Mouse (Mus musculus): ENCODE measurements around the gene Rpl31. TPM values are rescaled to one million over a fixed set of nuclear protein-coding genes. Genes with fewer than 3 reads are reported as not detected.

The Rpl31 gene
- polyA plus RNA-seq, 1 experiment from 2014 or later, result 803 TPM

DNA sequence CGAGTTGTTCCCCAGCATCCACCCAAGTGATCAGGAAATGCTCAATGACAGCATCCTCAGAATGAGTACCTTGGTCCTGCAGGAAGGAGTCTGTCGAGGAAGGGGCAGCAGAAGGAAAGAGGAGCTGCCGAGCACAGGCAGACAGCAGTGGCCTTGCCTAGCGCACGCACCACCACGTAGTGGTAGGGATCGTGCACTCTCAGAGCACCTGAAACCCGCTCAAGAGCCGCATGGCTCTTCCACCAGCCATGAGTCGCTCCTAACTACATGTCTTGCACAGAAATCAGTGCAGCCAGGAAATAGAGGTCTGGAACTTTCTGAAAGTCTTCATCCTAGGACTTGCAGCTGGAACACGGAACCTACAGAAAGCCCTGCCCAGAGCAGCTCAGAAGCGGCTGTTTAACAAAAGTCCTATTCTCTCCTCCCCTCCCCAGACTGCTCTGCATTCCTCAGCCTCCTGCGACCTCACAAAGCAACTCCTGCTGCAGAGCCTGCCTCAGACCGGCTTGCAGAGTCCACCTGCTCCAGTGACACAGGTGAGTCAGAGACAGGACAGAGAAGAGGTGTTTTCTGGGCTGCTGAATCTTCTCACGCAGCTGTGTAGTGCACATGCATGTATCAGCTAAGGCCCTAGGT lies 32.0 kb upstream of the Rpl31 start:
- Histone ChIP-seq H3K9me3 (ENCODE audit: control insufficient read depth, low read length) (no peaks in the 10 kb centered on the region), H3K4me3 (ENCODE audit: low read depth, low read length) (no peak overlapping the region), H3K4me1 (ENCODE audit: control insufficient read depth, insufficient read depth, low read length) (0 out of 2 replicates have a peak, but pooled peaks cover 4% of the 10 kb centered on the region), H3K9ac (ENCODE audit: low read depth, low read length) (no peak overlapping the region), H3K4me2 (ENCODE audit: low read depth, low read length) (no peak overlapping the region), H3K27me3 (replicated peaks; ENCODE audit: control insufficient read depth, insufficient read depth, low read length) (no peaks in the 10 kb centered on the region), H3K36me3 (ENCODE audit: control insufficient read depth, insufficient read depth, low read length) (no peaks in the 10 kb centered on the region), H3K27ac (replicated peaks; ENCODE audit: low read depth, low read length) (no peak overlapping the region)
- WGBS, result 21% methylated on average over 15 of the region's 15 CpGs
- DNase-seq (ENCODE audit: low spot score) (no peak), ATAC-seq (ENCODE audit: low read depth) (0 out of 2 replicates have a peak, but pooled peaks have one; percentile 44)

DNA sequence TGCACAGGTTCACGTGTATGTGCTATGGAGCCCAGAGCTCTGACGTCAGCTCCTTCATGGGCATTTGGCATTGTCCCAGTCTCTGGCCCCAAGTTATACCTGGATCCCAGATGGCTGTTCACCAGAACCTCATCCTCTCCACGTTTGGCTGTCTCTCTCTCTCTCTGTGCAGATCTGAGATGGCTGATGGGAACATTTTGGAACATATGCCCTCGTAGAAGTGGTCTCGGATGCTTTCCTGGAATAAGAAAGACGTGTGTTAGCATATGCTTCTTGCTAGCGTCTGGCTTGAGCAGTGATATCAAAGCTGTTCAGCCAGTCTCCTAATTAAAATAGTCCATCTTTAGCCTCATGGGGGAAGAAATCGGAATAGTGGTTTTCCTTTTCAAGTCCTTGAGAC lies 30.9 kb upstream of the Rpl31 start:
- Histone ChIP-seq H3K36me3 (ENCODE audit: control insufficient read depth, insufficient read depth, low read length) (no peaks in the 10 kb centered on the region), H3K27me3 (replicated peaks; ENCODE audit: control insufficient read depth, insufficient read depth, low read length) (no peaks in the 10 kb centered on the region)

DNA sequence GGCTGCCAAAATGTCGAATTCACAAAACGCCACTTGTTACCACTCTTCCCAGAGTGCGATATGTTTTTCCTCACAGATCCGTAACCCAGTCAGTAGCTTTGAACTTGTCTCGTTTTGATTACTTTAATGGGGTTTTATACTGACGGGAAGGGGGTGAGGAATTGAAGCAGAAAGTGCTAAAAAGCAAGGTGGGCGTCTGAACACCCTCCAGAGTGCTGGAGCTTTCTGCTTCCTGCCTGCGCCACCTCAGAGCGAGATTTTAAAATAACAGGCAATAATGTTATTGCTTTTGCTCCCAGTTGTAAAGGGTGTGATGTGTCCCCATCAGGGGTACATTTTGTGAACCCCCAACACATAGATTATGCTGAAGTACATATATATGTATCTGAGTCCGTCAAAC lies 28.8 kb upstream of the Rpl31 start:
- no peaks in the 10 kb centered on the region for H3K36me3 ChIP-seq (ENCODE audit: control insufficient read depth, insufficient read depth, low read length)
- H3K9me3 ChIP-seq (ENCODE audit: control insufficient read depth, low read length), result no peaks in the 10 kb centered on the region
- no peak overlapping the region for H3K4me2 ChIP-seq (ENCODE audit: low read depth, low read length)
- H3K4me3 ChIP-seq (ENCODE audit: low read depth, low read length), result no peak overlapping the region
- no peak overlapping the region for H3K9ac ChIP-seq (ENCODE audit: low read depth, low read length)
- DNase-seq (ENCODE audit: low spot score), result no peak
- 73% methylated on average over 10 of the region's 10 CpGs for WGBS
- 0 out of 2 replicates have a peak, but pooled peaks cover 4% of the 10 kb centered on the region for H3K4me1 ChIP-seq (ENCODE audit: control insufficient read depth, insufficient read depth, low read length)
- H3K27ac ChIP-seq (replicated peaks; ENCODE audit: low read depth, low read length), result no peak overlapping the region
- H3K27me3 ChIP-seq (replicated peaks; ENCODE audit: control insufficient read depth, insufficient read depth, low read length), result no peaks in the 10 kb centered on the region
- no peak for ATAC-seq (ENCODE audit: low read depth)

More for the DNA sequence above, 30.9 kb upstream of the Rpl31 start:
- Histone ChIP-seq H3K4me1 (ENCODE audit: control insufficient read depth, insufficient read depth, low read length) (0 out of 2 replicates have a peak, but pooled peaks cover 4% of the 10 kb centered on the region), H3K27ac (replicated peaks; ENCODE audit: low read depth, low read length) (no peak overlapping the region), H3K9ac (ENCODE audit: low read depth, low read length) (no peak overlapping the region), H3K4me3 (ENCODE audit: low read depth, low read length) (no peak overlapping the region), H3K9me3 (ENCODE audit: control insufficient read depth, low read length) (no peaks in the 10 kb centered on the region), H3K4me2 (ENCODE audit: low read depth, low read length) (no peak overlapping the region)
- ATAC-seq (ENCODE audit: low read depth) (no peak), DNase-seq (ENCODE audit: low spot score) (no peak)
- WGBS, result 65% methylated on average over 8 of the region's 8 CpGs

DNA sequence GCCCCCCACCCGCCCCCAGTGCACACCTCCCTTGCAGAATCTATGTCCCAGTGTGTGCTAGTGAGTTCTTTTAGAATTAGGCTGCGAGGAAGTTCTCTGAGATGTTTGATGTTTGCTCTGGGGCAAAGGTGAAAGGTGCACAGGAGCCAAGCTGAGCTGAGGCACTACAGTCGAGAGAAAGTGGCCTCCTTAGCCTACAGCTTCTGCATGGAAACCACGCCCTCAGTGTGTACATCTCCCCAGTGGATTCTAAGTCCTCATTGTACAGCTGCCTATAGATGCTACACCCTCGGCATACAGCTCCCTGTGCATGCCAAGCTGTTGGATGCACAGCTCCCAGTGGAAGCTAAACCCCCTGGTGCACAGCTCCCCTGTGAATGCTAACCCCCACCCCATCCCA lies 28.2 kb upstream of the Rpl31 start:
- Histone ChIP-seq H3K36me3 (ENCODE audit: control insufficient read depth, insufficient read depth, low read length) (no peaks in the 10 kb centered on the region), H3K9me3 (ENCODE audit: control insufficient read depth, low read length) (no peaks in the 10 kb centered on the region), H3K9ac (ENCODE audit: low read depth, low read length) (no peak overlapping the region), H3K4me3 (ENCODE audit: low read depth, low read length) (no peak overlapping the region), H3K27ac (replicated peaks; ENCODE audit: low read depth, low read length) (no peak overlapping the region), H3K4me1 (ENCODE audit: control insufficient read depth, insufficient read depth, low read length) (0 out of 2 replicates have a peak, but pooled peaks cover 4% of the 10 kb centered on the region), H3K4me2 (ENCODE audit: low read depth, low read length) (no peak overlapping the region), H3K27me3 (replicated peaks; ENCODE audit: control insufficient read depth, insufficient read depth, low read length) (no peaks in the 10 kb centered on the region)
- 57% methylated on average over 5 of the region's 5 CpGs for WGBS
- peak; percentile 21; the same call in 1 of the 2 replicates for ATAC-seq (ENCODE audit: low read depth)
- no peak for DNase-seq (ENCODE audit: low spot score)

DNA sequence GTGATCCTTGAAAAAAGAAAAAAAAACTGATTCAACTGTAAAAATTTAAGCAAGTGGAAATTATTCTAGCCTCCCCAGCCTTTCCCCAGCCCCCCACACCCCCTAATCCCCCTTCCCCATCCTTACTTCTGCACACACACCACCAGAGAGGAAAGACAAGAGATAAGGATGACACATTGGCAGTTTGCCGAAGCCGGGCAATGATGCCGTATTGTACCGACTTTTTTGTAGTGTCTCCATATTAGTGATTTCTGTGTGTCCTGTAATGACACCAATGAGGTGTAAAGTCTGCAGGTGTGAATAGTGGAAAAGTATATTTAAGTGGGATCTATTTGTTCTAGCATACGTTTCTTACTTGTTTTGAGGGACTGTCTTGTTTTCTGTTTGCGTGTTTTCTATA lies 27.5 kb upstream of the Rpl31 start:
- H3K27me3 ChIP-seq (replicated peaks; ENCODE audit: control insufficient read depth, insufficient read depth, low read length), result no peaks in the 10 kb centered on the region
- 84% methylated on average over 6 of the region's 6 CpGs for WGBS
- ATAC-seq (ENCODE audit: low read depth) (no peak), DNase-seq (ENCODE audit: low spot score) (no peak)
- no peak overlapping the region for H3K9ac ChIP-seq (ENCODE audit: low read depth, low read length)
- H3K9me3 ChIP-seq (ENCODE audit: control insufficient read depth, low read length), result no peaks in the 10 kb centered on the region
- H3K4me2 ChIP-seq (ENCODE audit: low read depth, low read length), result no peak overlapping the region
- 0 out of 2 replicates have a peak, but pooled peaks cover 4% of the 10 kb centered on the region for H3K4me1 ChIP-seq (ENCODE audit: control insufficient read depth, insufficient read depth, low read length)
- no peak overlapping the region for H3K27ac ChIP-seq (replicated peaks; ENCODE audit: low read depth, low read length)
- no peak overlapping the region for H3K4me3 ChIP-seq (ENCODE audit: low read depth, low read length)
- no peaks in the 10 kb centered on the region for H3K36me3 ChIP-seq (ENCODE audit: control insufficient read depth, insufficient read depth, low read length)

DNA sequence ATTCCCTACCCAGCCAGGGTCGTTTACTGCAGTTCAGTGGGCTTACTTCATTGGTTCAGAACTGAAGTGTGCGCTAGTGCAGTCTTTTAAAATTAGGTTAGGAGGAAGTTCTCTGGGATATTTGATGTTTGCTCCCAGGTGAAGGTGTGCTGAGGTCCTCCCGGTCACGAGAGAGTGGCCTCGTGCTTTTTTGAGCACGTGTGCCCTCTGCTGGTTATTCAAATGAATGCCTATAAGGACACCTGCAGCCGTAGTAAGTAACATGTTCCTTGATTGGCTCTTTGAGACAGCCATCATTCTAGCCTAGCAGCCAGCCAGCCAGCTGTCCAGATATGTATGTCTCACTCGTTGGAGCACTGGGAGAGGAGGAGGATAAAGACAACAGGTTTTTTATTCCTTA lies 27.0 kb upstream of the Rpl31 start:
- no peak overlapping the region for H3K27ac ChIP-seq (replicated peaks; ENCODE audit: low read depth, low read length)
- no peak overlapping the region for H3K4me2 ChIP-seq (ENCODE audit: low read depth, low read length)
- no peaks in the 10 kb centered on the region for H3K27me3 ChIP-seq (replicated peaks; ENCODE audit: control insufficient read depth, insufficient read depth, low read length)
- H3K4me3 ChIP-seq (ENCODE audit: low read depth, low read length), result no peak overlapping the region
- 0 out of 2 replicates have a peak, but pooled peaks cover 4% of the 10 kb centered on the region for H3K4me1 ChIP-seq (ENCODE audit: control insufficient read depth, insufficient read depth, low read length)
- no peak overlapping the region for H3K9ac ChIP-seq (ENCODE audit: low read depth, low read length)
- peak; percentile 51; the same call in 1 of the 2 replicates for ATAC-seq (ENCODE audit: low read depth)
- no peaks in the 10 kb centered on the region for H3K9me3 ChIP-seq (ENCODE audit: control insufficient read depth, low read length)
- DNase-seq (ENCODE audit: low spot score), result peak; percentile 81
- WGBS, result 18% methylated on average over 8 of the region's 8 CpGs
- no peaks in the 10 kb centered on the region for H3K36me3 ChIP-seq (ENCODE audit: control insufficient read depth, insufficient read depth, low read length)

DNA sequence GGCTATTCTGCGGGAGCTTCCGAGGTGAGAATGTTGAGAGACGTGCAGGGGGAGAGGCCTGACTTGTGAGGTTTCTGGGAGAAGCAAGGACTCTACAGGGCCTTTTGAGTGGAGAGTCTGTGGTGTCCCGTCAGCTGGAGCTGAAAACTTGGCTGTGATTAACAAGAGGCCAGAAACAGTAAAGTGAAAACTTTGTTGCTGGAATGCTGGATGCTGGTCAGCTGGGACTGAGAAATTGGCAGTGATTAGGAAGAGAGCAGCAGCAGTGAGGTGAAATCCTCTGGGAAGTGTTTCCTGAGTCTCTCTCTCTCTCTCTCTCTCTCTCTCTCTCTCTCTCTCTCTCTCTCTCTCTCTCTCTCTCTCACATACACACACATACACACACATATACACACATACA lies 25.8 kb upstream of the Rpl31 start:
- no peaks in the 10 kb centered on the region for H3K36me3 ChIP-seq (ENCODE audit: control insufficient read depth, insufficient read depth, low read length)
- H3K4me1 ChIP-seq (ENCODE audit: control insufficient read depth, insufficient read depth, low read length), result no peaks in the 10 kb centered on the region
- no peak overlapping the region for H3K4me3 ChIP-seq (ENCODE audit: low read depth, low read length)
- no peaks in the 10 kb centered on the region for H3K9me3 ChIP-seq (ENCODE audit: control insufficient read depth, low read length)
- 63% methylated on average over 4 of the region's 4 CpGs for WGBS
- no peaks in the 10 kb centered on the region for H3K27me3 ChIP-seq (replicated peaks; ENCODE audit: control insufficient read depth, insufficient read depth, low read length)
- H3K27ac ChIP-seq (replicated peaks; ENCODE audit: low read depth, low read length), result no peak overlapping the region
- no peak for ATAC-seq (ENCODE audit: low read depth)
- no peak overlapping the region for H3K9ac ChIP-seq (ENCODE audit: low read depth, low read length)
- no peak for DNase-seq (ENCODE audit: low spot score)
- no peak overlapping the region for H3K4me2 ChIP-seq (ENCODE audit: low read depth, low read length)

DNA sequence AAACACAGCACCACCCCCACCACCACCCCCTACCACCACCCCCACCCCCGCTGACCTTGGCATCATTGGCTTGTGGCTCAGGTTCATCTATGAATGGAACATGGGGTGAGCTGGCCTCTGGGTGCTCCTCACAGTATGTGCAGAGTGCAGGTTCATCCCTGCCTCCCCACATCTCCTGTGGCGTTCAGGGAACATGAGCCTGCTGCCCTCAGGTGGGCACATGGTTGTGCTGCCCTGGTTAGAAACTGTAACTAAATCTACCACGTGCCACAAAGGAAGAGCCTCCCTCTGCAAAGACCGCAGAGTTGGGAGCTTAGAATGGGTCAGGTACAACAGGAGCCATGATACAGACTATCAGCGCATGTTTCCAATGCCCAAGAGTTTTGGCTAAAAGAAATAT lies 24.4 kb upstream of the Rpl31 start:
- H3K27ac ChIP-seq (replicated peaks; ENCODE audit: low read depth, low read length), result no peak overlapping the region
- no peak overlapping the region for H3K9ac ChIP-seq (ENCODE audit: low read depth, low read length)
- WGBS, result 79% methylated on average over 5 of the region's 5 CpGs
- no peak overlapping the region for H3K4me2 ChIP-seq (ENCODE audit: low read depth, low read length)
- DNase-seq (ENCODE audit: low spot score) (no peak), ATAC-seq (ENCODE audit: low read depth) (no peak)
- H3K4me1 ChIP-seq (ENCODE audit: control insufficient read depth, insufficient read depth, low read length), result no peaks in the 10 kb centered on the region
- H3K4me3 ChIP-seq (ENCODE audit: low read depth, low read length), result no peak overlapping the region
- H3K9me3 ChIP-seq (ENCODE audit: control insufficient read depth, low read length), result no peaks in the 10 kb centered on the region
- no peaks in the 10 kb centered on the region for H3K27me3 ChIP-seq (replicated peaks; ENCODE audit: control insufficient read depth, insufficient read depth, low read length)
- no peaks in the 10 kb centered on the region for H3K36me3 ChIP-seq (ENCODE audit: control insufficient read depth, insufficient read depth, low read length)

DNA sequence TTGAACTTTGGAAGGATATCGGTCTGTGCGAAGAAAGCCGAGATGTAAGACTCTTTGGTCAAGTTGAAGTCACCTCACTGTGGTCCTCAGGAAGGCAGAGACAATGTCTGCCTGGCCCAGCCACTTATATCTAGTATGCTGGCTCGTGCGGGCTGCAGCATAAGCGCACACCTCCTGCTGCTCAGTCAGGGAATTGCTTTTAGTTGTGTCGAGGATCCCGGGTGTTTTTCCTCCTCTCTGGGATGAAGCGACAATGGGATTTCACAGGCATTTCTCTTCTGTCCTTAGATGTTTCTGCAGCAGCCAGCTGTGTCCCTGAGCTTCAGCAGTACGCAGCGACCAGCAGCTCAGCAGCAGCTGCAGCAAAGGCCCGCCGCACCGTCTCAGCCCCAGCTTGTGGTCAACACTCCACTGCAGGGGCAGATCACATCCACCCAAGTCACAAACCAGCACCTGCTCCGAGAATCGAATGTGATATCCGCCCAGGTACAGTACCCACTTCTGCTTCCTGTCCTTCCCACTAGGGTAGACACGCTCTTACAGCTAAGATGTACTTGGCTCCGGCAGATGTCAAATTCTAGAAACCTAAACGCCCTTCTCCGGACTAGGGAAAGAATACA lies 22.6 kb upstream of the Rpl31 start:
- Histone ChIP-seq H3K36me3 (ENCODE audit: control insufficient read depth, insufficient read depth, low read length) (no peaks in the 10 kb centered on the region), H3K27ac (replicated peaks; ENCODE audit: low read depth, low read length) (no peak overlapping the region), H3K4me3 (ENCODE audit: low read depth, low read length) (no peak overlapping the region), H3K9ac (ENCODE audit: low read depth, low read length) (no peak overlapping the region), H3K9me3 (ENCODE audit: control insufficient read depth, low read length) (no peaks in the 10 kb centered on the region), H3K4me2 (ENCODE audit: low read depth, low read length) (no peak overlapping the region), H3K27me3 (replicated peaks; ENCODE audit: control insufficient read depth, insufficient read depth, low read length) (no peaks in the 10 kb centered on the region), H3K4me1 (ENCODE audit: control insufficient read depth, insufficient read depth, low read length) (no peaks in the 10 kb centered on the region)
- ATAC-seq (ENCODE audit: low read depth) (no peak), DNase-seq (ENCODE audit: low spot score) (no peak)
- WGBS, result 58% methylated on average over 21 of the region's 21 CpGs
